Mouse (Mus musculus) spleen, postnatal 4 days (tissue): ENCODE measurements around the gene Top2a.

ENCODE experiments used
- DNase-seq, 2 experiments: peaks; one replicate each; pipeline ENCODE4 v3.0.0; 2022; ENCODE audit warnings: low spot score in 2 of 2

Top2a gene

GRCm38 (mm10) chr11:98964201-98964615 lies 59.8 kb downstream of the Top2a start:
- no peak for DNase-seq

GRCm38 (mm10) chr11:98963191-98964021 lies 60.6 kb downstream of the Top2a start:
- peak in 1 of 2 experiments; percentile 62 for DNase-seq

GRCm38 (mm10) chr11:98962421-98963095 lies 61.4 kb downstream of the Top2a start:
- DNase-seq: no peak

GRCm38 (mm10) chr11:98961766-98962165 lies 62.2 kb downstream of the Top2a start:
- no peak for DNase-seq

GRCm38 (mm10) chr11:98961051-98961592 lies 62.9 kb downstream of the Top2a start:
- DNase-seq: no peak

- peak; percentile 67 to 81 for DNase-seq
These were observed 63.6 kb downstream of the Top2a start for GRCm38 (mm10) chr11:98960313-98960906.

GRCm38 (mm10) chr11:98959437-98960312 lies 64.3 kb downstream of the Top2a start:
- peak; percentile 73 to 83 for DNase-seq

- DNase-seq: no peak
These were observed 67.6 kb downstream of the Top2a start for GRCm38 (mm10) chr11:98956340-98956739.

- DNase-seq: no peak
These were observed 68.2 kb downstream of the Top2a start for GRCm38 (mm10) chr11:98955707-98956235.

- no peak for DNase-seq
These were observed 68.9 kb downstream of the Top2a start for GRCm38 (mm10) chr11:98954801-98955706.

- DNase-seq: peak; percentile 62 to 88
These were observed 69.6 kb downstream of the Top2a start for GRCm38 (mm10) chr11:98954373-98954772.

GRCm38 (mm10) chr11:98953835-98954320 lies 70.1 kb downstream of the Top2a start:
- DNase-seq: no peak

GRCm38 (mm10) chr11:98953361-98953760 lies 70.6 kb downstream of the Top2a start:
- DNase-seq: no peak

GRCm38 (mm10) chr11:98952736-98953135 lies 71.3 kb downstream of the Top2a start:
- peak in 1 of 2 experiments; percentile 51 for DNase-seq

GRCm38 (mm10) chr11:98952111-98952510 lies 71.9 kb downstream of the Top2a start:
- no peak for DNase-seq

GRCm38 (mm10) chr11:98951026-98951906 lies 72.7 kb downstream of the Top2a start:
- DNase-seq: no peak

GRCm38 (mm10) chr11:98950484-98950883 lies 73.5 kb downstream of the Top2a start:
- no peak for DNase-seq

GRCm38 (mm10) chr11:98949958-98950460 lies 74.0 kb downstream of the Top2a start:
- DNase-seq: no peak
